Mouse (Mus musculus): ENCODE data around the gene Pramel1.

GRCm38 (mm10) chr4:143412219-143413092, 18.2 kb downstream of the Pramel1 start, which contains the start of gene Pramef8:
- TF ChIP-seq CTCF (IDR thresholded peaks at IDR 0.05; ENCODE audit: low read depth) (no peak), EP300 (IDR thresholded peaks at IDR 0.05; ENCODE audit: low read depth) (peak; percentile 45; the same call in 1 of the 2 replicates)
